ENCODE assay signal across 30 mouse cellular contexts in genomic region chr11:5254016-5254415, GRCm38 (mm10). TPM values are rescaled to one million over a fixed set of nuclear protein-coding genes. Genes with fewer than 3 reads are reported as not detected.
DNase-seq lines count a peak whose midpoint lies in the region; ATAC-seq lines count a peak whose summit lies in the region.
"Had no signal": no experiment of that assay in that cellular context is flagged by ENCODE, and none has a peak within 500 bp of the region (broad histone marks: within the 10 kb centered on the region; RNA-seq: fewer than 3 reads in every experiment).

No protein-coding gene starts in this region.

- WGBS in heart, embryonic 16.5 days = 31% methylated on average over 2 of the region's 2 CpGs

- H3K9ac ChIP-seq in heart, embryonic 16.5 days (ENCODE audit: low read length) = no peak overlapping the region
- H3K9ac ChIP-seq: limb, embryonic 13.5 days; liver, embryonic 13.5 days; neural tube, embryonic 12.5 days had no signal

- H3K27me3 ChIP-seq in heart, embryonic 16.5 days (ENCODE audit: control insufficient read depth, insufficient read depth, low read length) = no peaks in the 10 kb centered on the region
- H3K27me3 ChIP-seq: limb, embryonic 13.5 days; neural tube, embryonic 12.5 days; Patski had no signal

- no peak for ATAC-seq in heart, embryonic 16.5 days (replicated peaks; ENCODE audit: extremely low read depth, insufficient read depth, low FRiP score)
- ATAC-seq in megakaryocyte-erythroid progenitor cell, adult 5-6 weeks (replicated peaks; ENCODE audit: low FRiP score, low TSS enrichment, poor library complexity, severe bottlenecking) = peak; percentile 52
- ATAC-seq: forebrain, embryonic 16.5 days; hindbrain, postnatal 0 days; intestine, embryonic 16.5 days; lung, postnatal 0 days; Patski had no signal

- H3K4me2 ChIP-seq in heart, embryonic 16.5 days (ENCODE audit: low read depth, low read length) = no peak overlapping the region
- H3K4me2 ChIP-seq: limb, embryonic 13.5 days; liver, embryonic 13.5 days; neural tube, embryonic 12.5 days had no signal

- peak overlapping the region; percentile 59 for H3K27ac ChIP-seq in heart, embryonic 16.5 days (ENCODE audit: low read length)
- H3K27ac ChIP-seq: heart, embryonic 10.5 days; hindbrain, postnatal 0 days; liver, embryonic 13.5 days; neural tube, embryonic 12.5 days had no signal

- H3K4me3 ChIP-seq in heart, embryonic 16.5 days (ENCODE audit: low read length) = no peak overlapping the region
- H3K4me3 ChIP-seq: erythroblast, embryonic 14.5 days; heart, embryonic 10.5 days; limb, embryonic 13.5 days; liver, embryonic 13.5 days; neural tube, embryonic 12.5 days had no signal

- no peak for DNase-seq in heart, adult 9 months (ENCODE audit: low spot score in 2 of 2)
- DNase-seq in thymus, postnatal 0 days (ENCODE audit: low spot score) = peak; percentile 73
- peak; percentile 54 for DNase-seq in thymus, postnatal 4 days
- DNase-seq in spleen, postnatal 14 days (ENCODE audit: low spot score in 2 of 2) = no peak
- no peak for DNase-seq in cerebellum, adult 11-12 months
- DNase-seq: adrenal gland, postnatal 14 days; cerebellum, adult 11 months; cerebellum, adult 9-11 months; embryo, embryonic 11 days; gastrocnemius, postnatal 10 days; heart, postnatal 10 days; kidney, adult 8-10 months; kidney, postnatal 14 days; liver, embryonic 13.5 days; lung, adult 18-20 months; lung, postnatal 4 days; midbrain, embryonic 14.5 days; right cerebral cortex, adult 18-20 months; spleen, adult 18-20 months had no signal

- peaks cover 43% of the 10 kb centered on the region for H3K4me1 ChIP-seq in heart, embryonic 16.5 days (ENCODE audit: control insufficient read depth, insufficient read depth, low read length)

- H3K36me3 ChIP-seq in heart, embryonic 16.5 days (ENCODE audit: control insufficient read depth, insufficient read depth) = no peaks in the 10 kb centered on the region
- H3K36me3 ChIP-seq: heart, embryonic 10.5 days; limb, embryonic 13.5 days; liver, embryonic 13.5 days; neural tube, embryonic 12.5 days had no signal

- no peaks in the 10 kb centered on the region; the same call in 1 of the 2 replicates for H3K9me3 ChIP-seq in heart, embryonic 16.5 days (replicated peaks; ENCODE audit: control insufficient read depth, low read length)
- H3K9me3 ChIP-seq: heart, embryonic 10.5 days; limb, embryonic 13.5 days; liver, embryonic 13.5 days; neural tube, embryonic 12.5 days had no signal

RNA-seq across cellular contexts. Expression of gene Kremen1, which starts 7.3 kb away (rescaled TPM):
- polyA plus RNA-seq in heart, embryonic 16.5 days (2015; fragmentation: Nextera tagmentation; extraction: Ambion mirVana) = 28.1 and 34.0 TPM in 2 replicates
- 1.1 and 3.0 TPM in 2 replicates for total RNA-seq in megakaryocyte-erythroid progenitor cell, adult 5-6 weeks (2014; fragmentation: Nextera tagmentation)
- 1.1 and 2.1 TPM in 2 replicates for total RNA-seq in megakaryocyte-erythroid progenitor cell, adult 5-6 weeks (2017)
- 42.9 and 54.9 TPM in 2 replicates for polyA plus RNA-seq in thymus, postnatal 0 days (2015; fragmentation: Nextera tagmentation; extraction: Ambion mirVana)

Comparison
In these comparisons a context has a peak if more than half of its experiments do, and no peak if none do; other contexts are left out.
1. DNase-seq: peak in thymus, postnatal 0 days (single experiment) and thymus, postnatal 4 days (single experiment); none in heart, adult 9 months (0 of 2), spleen, postnatal 14 days (0 of 2) and cerebellum, adult 11-12 months (single experiment).